Mouse (Mus musculus) erythroblast, embryonic 14.5 days (primary cell): Measurements from ENCODE around the gene Csf2rb2.
"Not testable (repeated sequence)": the region's sequence is repeated elsewhere in the genome, so short reads cannot be mapped to it uniquely, and the experiment has no call there.

ENCODE experiments used
- GATA1 ChIP-seq: IDR thresholded peaks from 2 replicates; pipeline ENCODE4 v1.6.1; 2012; ENCODE audit warnings: low read length, inconsistent platforms, mixed read lengths
- TAL1 ChIP-seq: IDR thresholded peaks from 3 replicates; pipeline ENCODE4 v1.6.1; 2012; ENCODE audit warnings: low read length, inconsistent platforms, mixed read lengths

DNA sequence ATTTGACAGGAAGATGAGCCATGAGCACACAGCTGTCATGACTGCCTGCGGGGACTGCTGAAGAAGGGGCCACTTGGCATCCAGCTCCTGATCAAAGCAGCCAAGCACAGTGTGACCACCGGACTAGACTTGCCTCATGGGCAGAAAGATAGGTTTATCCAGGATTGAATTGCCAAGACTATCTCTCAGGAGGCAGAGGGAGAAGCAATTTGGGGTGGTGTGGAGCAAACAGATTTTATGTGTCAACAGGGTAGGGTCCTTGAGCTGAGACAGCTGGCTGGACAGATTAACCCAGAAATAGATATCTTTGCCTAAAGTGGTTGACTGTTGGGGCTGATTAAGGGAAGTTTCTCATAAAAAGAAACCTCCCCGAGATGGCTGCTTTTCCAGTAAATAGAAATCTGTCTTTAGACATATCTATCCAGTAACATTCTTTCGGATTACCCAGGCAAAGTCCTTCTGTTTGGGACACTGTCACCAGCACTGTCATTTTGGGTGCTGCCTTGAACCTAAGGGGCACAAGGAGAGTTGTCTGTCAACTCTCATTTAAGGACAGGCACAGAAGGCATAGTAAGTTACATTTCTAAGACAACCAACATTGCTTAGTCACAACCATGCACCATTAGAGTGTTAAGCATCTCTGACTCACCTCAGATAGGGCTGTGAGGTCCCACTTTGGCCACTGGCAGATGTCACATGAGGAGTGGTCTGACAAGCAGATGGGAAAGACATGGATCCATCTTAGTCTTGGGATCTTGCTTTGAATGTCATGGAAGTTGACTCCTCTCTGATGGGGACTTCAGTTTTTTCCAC, 7.1 kb upstream of the Csf2rb2 start:
- not testable (repeated sequence) for TF ChIP-seq TAL1, GATA1
